Mouse (Mus musculus): ENCODE measurements around the gene Ehbp1.

DNA sequence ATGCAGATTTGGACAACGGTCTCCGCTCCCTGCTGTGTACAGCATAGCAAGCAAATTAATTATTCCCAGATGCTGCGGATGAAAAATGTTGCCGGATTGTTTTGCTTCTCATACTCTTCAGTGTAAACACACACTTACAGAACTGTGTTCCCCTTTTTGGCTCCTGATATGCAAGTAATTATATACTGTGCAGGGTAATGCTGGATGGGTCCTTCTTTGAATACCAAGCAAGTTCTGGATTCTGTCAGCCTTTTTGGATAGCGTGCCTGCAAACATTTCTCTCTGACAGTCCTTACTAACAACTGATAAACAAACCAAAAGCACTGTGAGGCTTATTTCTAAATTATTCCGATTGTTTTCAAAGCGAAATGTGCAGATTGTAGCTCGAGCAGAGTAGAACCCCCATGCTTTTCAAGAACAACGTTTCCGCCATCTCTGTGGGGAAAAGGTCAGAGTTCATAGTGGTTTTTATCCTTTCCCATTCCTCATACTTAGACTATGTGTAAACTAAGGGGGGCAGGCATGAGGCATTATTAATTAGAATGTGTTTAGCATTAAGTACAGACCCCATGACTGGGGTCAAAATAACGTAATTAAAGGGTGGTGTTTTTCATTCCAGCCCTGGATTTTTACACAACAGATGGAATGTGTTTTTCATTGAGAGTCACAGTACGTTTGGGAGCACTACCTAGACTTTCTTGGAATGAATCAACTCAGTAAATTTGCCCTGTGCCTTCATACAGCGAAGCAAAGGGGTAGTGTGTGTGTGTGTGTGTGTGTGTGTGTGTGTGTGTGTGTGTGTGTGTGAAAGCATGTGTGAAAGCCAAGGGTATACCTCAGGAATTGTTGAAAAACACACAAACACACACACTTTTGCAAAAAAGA is 5.8 kb upstream of the Ehbp1 start:
- TF ChIP-seq POLR2A (IDR thresholded peaks at IDR 0.05; ENCODE audit: borderline replicate concordance, insufficient read depth, low read length), result no peak
- no peak for TF ChIP-seq CTCF (IDR thresholded peaks at IDR 0.05; ENCODE audit: borderline replicate concordance, insufficient read depth, low read depth, low read length)
